13 mouse cellular contexts compared by ENCODE assay signal in the genomic region with DNA sequence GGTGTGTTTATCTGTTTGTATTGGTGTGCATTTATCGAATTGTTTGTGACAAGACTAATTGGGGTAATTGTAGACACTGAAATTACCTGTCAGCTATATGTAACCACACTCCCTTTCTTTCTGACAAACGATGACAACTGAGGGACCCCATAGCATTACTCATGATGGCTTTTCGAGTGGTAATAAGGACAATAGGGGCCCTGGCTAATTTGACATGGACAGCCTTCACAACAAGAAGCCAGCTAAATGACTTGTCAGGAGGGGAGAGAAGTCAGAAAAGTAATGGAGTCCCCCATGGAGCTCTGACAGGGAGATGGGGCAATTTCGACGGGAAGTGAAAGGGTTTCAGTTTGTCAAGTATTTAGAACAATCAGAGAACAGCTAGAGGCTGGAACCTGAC.
"Had no signal": no experiment of that assay in that cellular context is flagged by ENCODE, and none has a peak within 500 bp of the region (broad histone marks: within the 10 kb centered on the region; RNA-seq: fewer than 3 reads in every experiment).

No protein-coding gene starts in this region.

- H3K9me3 ChIP-seq: kidney, embryonic 15.5 days; liver, embryonic 15.5 days; midbrain, embryonic 13.5 days; stomach, embryonic 15.5 days had no signal

- H3K4me1 ChIP-seq: liver, embryonic 15.5 days; stomach, embryonic 15.5 days had no signal

- H3K4me2 ChIP-seq: kidney, embryonic 15.5 days; liver, embryonic 11.5 days; liver, embryonic 15.5 days; midbrain, embryonic 13.5 days; stomach, embryonic 15.5 days had no signal

- H3K9ac ChIP-seq: kidney, embryonic 15.5 days; liver, embryonic 15.5 days; midbrain, embryonic 13.5 days; stomach, embryonic 15.5 days had no signal

- ATAC-seq: lung, postnatal 0 days; midbrain, embryonic 13.5 days had no signal

- H3K27ac ChIP-seq: kidney, embryonic 15.5 days; liver, embryonic 15.5 days; stomach, embryonic 15.5 days had no signal

- H3K4me3 ChIP-seq: kidney, embryonic 15.5 days; liver, embryonic 15.5 days; midbrain, embryonic 13.5 days; stomach, embryonic 15.5 days had no signal

- H3K27me3 ChIP-seq: kidney, embryonic 15.5 days; liver, embryonic 15.5 days; midbrain, embryonic 13.5 days; stomach, embryonic 15.5 days had no signal

- DNase-seq: kidney, postnatal 14 days; left cerebral cortex, postnatal 4 days; lung, adult 2 months; lung, postnatal 36 days; right cerebral cortex, postnatal 14 days; thymus, adult 2 months; thymus, postnatal 36 days had no signal

- H3K36me3 ChIP-seq: midbrain, embryonic 13.5 days; stomach, embryonic 15.5 days had no signal
